Comparison of ENCODE assay signal across 20 mouse cellular contexts in the genomic region with DNA sequence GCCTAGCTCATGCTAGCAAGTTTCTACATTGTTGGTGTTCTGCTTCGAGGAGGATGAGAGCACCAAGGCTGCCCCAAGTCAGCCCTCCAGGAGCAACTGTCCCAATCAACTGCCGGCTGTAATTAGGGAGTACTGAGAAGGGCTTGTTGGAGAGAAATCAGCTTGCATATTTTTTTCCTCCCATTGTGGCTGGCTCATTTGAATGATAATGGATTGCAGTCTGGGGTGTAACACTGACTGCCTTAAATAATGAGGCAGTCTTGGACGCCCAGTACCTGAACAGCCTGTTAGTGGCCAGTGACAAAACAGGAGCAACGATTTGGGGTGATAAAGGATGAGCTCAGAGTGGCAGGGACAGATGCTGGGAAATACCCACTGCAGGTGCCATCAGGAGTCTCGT.
DNase-seq lines count a peak whose midpoint lies in the region; ATAC-seq and TF ChIP-seq lines count a peak whose summit lies in the region.
"Had no signal": no experiment of that assay in that cellular context is flagged by ENCODE, and none has a peak within 500 bp of the region (broad histone marks: within the 10 kb centered on the region; RNA-seq: fewer than 3 reads in every experiment).

No protein-coding gene starts in this region.

- H3K27ac ChIP-seq in hindbrain, embryonic 11.5 days (ENCODE audit: low read depth, low read length), result no peak overlapping the region
- no peak overlapping the region for H3K27ac ChIP-seq in hindbrain, postnatal 0 days
- H3K27ac ChIP-seq in forebrain, embryonic 11.5 days (ENCODE audit: low read depth, low read length), result peak overlapping the region; percentile 2; the same call in 1 of the 2 replicates
- H3K27ac ChIP-seq in hindbrain, embryonic 13.5 days, result 0 out of 2 replicates have a peak overlapping the region, but pooled peaks have one; percentile 44
- H3K27ac ChIP-seq: embryonic facial prominence, embryonic 15.5 days; gastrocnemius, adult 2 months; heart, embryonic 15.5 days; liver, embryonic 15.5 days had no signal

- intact Hi-C loops in gastrocnemius, postnatal 36 days (cut with DNase I), result no loop called here

- H3K4me2 ChIP-seq in hindbrain, embryonic 11.5 days (replicated peaks; ENCODE audit: low read depth, low read length), result no peak overlapping the region
- no peak overlapping the region for H3K4me2 ChIP-seq in hindbrain, postnatal 0 days (ENCODE audit: low read depth, low read length)
- no peak overlapping the region for H3K4me2 ChIP-seq in forebrain, embryonic 11.5 days (ENCODE audit: low read depth, low read length, severe bottlenecking)
- H3K4me2 ChIP-seq in hindbrain, embryonic 13.5 days, result no peak overlapping the region
- H3K4me2 ChIP-seq: embryonic facial prominence, embryonic 15.5 days; heart, embryonic 15.5 days; liver, embryonic 15.5 days had no signal

- WGBS in hindbrain, embryonic 11.5 days, result 22% methylated on average over 5 of the region's 5 CpGs
- whole genome bisulfite sequencing in hindbrain, postnatal 0 days, result 16% methylated on average over 5 of the region's 5 CpGs
- WGBS in forebrain, embryonic 11.5 days, result 3% methylated on average over 5 of the region's 5 CpGs
- WGBS in hindbrain, embryonic 13.5 days, result 9% methylated on average over 5 of the region's 5 CpGs

- DNase-seq in hindbrain, embryonic 11.5 days (ENCODE audit: low spot score), result no peak
- DNase-seq in hindbrain, postnatal 0 days (ENCODE audit: low spot score), result no peak
- no peak for DNase-seq in forebrain, embryonic 11.5 days (ENCODE audit: low spot score)
- DNase-seq in retina, postnatal 1 day, result peak; percentile 76
- no peak for DNase-seq in gastrocnemius, postnatal 36 days
- no peak for DNase-seq in T-cell, adult 2 months (ENCODE audit: low spot score)
- DNase-seq: adrenal gland, postnatal 36 days; cerebellum, adult 9-11 months; gastrocnemius, adult 2 months; heart, adult 18-20 months; kidney, postnatal 25 days; right cerebral cortex, adult 18-20 months; thymus, adult 18-20 months had no signal

- no peak overlapping the region for H3K4me3 ChIP-seq in hindbrain, embryonic 11.5 days (ENCODE audit: low read depth, low read length)
- no peak overlapping the region for H3K4me3 ChIP-seq in hindbrain, postnatal 0 days (ENCODE audit: low read length)
- no peak overlapping the region for H3K4me3 ChIP-seq in forebrain, embryonic 11.5 days (ENCODE audit: low read depth, low read length)
- no peak overlapping the region for H3K4me3 ChIP-seq in hindbrain, embryonic 13.5 days
- H3K4me3 ChIP-seq: embryonic facial prominence, embryonic 15.5 days; gastrocnemius, adult 2 months; heart, embryonic 15.5 days; liver, embryonic 15.5 days; myocyte had no signal

- H3K4me1 ChIP-seq in hindbrain, embryonic 11.5 days (replicated peaks; ENCODE audit: control insufficient read depth, insufficient read depth, low read length), result peaks cover 4% of the 10 kb centered on the region
- H3K4me1 ChIP-seq in hindbrain, postnatal 0 days (ENCODE audit: insufficient read depth, low read length), result peaks cover 4% of the 10 kb centered on the region; the same call in 1 of the 2 replicates
- H3K4me1 ChIP-seq in forebrain, embryonic 11.5 days (replicated peaks; ENCODE audit: control insufficient read depth, insufficient read depth, low read length), result peaks cover 11% of the 10 kb centered on the region; the same call in 1 of the 2 replicates
- peaks cover 29% of the 10 kb centered on the region for H3K4me1 ChIP-seq in hindbrain, embryonic 13.5 days (replicated peaks)
- H3K4me1 ChIP-seq: heart, embryonic 15.5 days; liver, embryonic 15.5 days had no signal

- H3K27me3 ChIP-seq in hindbrain, embryonic 11.5 days (ENCODE audit: control insufficient read depth, insufficient read depth, low read length), result no peaks in the 10 kb centered on the region
- H3K27me3 ChIP-seq in hindbrain, postnatal 0 days (ENCODE audit: insufficient read depth, low read length), result no peaks in the 10 kb centered on the region
- no peaks in the 10 kb centered on the region for H3K27me3 ChIP-seq in forebrain, embryonic 11.5 days (ENCODE audit: control insufficient read depth, insufficient read depth, low read length)
- no peaks in the 10 kb centered on the region for H3K27me3 ChIP-seq in hindbrain, embryonic 13.5 days
- H3K27me3 ChIP-seq: liver, embryonic 15.5 days had no signal

- H3K9ac ChIP-seq in hindbrain, embryonic 11.5 days (ENCODE audit: low read depth, low read length), result no peak overlapping the region
- no peak overlapping the region for H3K9ac ChIP-seq in hindbrain, postnatal 0 days (replicated peaks; ENCODE audit: low read length)
- no peak overlapping the region for H3K9ac ChIP-seq in forebrain, embryonic 11.5 days (ENCODE audit: low read length)
- peak overlapping the region; percentile 51 for H3K9ac ChIP-seq in hindbrain, embryonic 13.5 days
- H3K9ac ChIP-seq: embryonic facial prominence, embryonic 15.5 days; heart, embryonic 15.5 days; liver, embryonic 15.5 days had no signal

- H3K36me3 ChIP-seq in hindbrain, embryonic 11.5 days (ENCODE audit: control insufficient read depth, insufficient read depth, low read length), result no peaks in the 10 kb centered on the region
- no peaks in the 10 kb centered on the region for H3K36me3 ChIP-seq in hindbrain, postnatal 0 days (ENCODE audit: insufficient read depth, low read length)
- no peaks in the 10 kb centered on the region for H3K36me3 ChIP-seq in forebrain, embryonic 11.5 days (ENCODE audit: control insufficient read depth, insufficient read depth, low read length)
- no peaks in the 10 kb centered on the region for H3K36me3 ChIP-seq in hindbrain, embryonic 13.5 days
- H3K36me3 ChIP-seq: embryonic facial prominence, embryonic 15.5 days; heart, embryonic 15.5 days; liver, embryonic 15.5 days had no signal

- H3K9me3 ChIP-seq in hindbrain, embryonic 11.5 days (ENCODE audit: control insufficient read depth, low read length), result no peaks in the 10 kb centered on the region
- no peaks in the 10 kb centered on the region for H3K9me3 ChIP-seq in hindbrain, postnatal 0 days (ENCODE audit: low read length)
- H3K9me3 ChIP-seq in forebrain, embryonic 11.5 days (ENCODE audit: control insufficient read depth, low read length), result no peaks in the 10 kb centered on the region
- H3K9me3 ChIP-seq in hindbrain, embryonic 13.5 days, result no peaks in the 10 kb centered on the region
- H3K9me3 ChIP-seq: embryonic facial prominence, embryonic 15.5 days; heart, embryonic 15.5 days; liver, embryonic 15.5 days had no signal

- TF ChIP-seq CTCF in hindbrain, postnatal 0 days (IDR thresholded peaks at IDR 0.05; ENCODE audit: low read depth), result no peak

- peak; percentile 40 for ATAC-seq in hindbrain, embryonic 11.5 days (ENCODE audit: low FRiP score)
- no peak for ATAC-seq in hindbrain, postnatal 0 days
- ATAC-seq in forebrain, embryonic 11.5 days (replicated peaks; ENCODE audit: low FRiP score), result peak; percentile 79
- no peak; the same call in 1 of the 2 replicates for ATAC-seq in hindbrain, embryonic 13.5 days (ENCODE audit: low FRiP score)
- ATAC-seq in megakaryocyte, adult 5-6 weeks (ENCODE audit: poor library complexity, severe bottlenecking), result no peak
- ATAC-seq: lung, postnatal 0 days had no signal

Comparison
In these comparisons a context has a peak if more than half of its experiments do, and no peak if none do; other contexts are left out.
1. ATAC-seq: peak in hindbrain, embryonic 11.5 days (single experiment) and forebrain, embryonic 11.5 days (single experiment); none in hindbrain, postnatal 0 days (single experiment), hindbrain, embryonic 13.5 days (single experiment) and megakaryocyte, adult 5-6 weeks (single experiment).
2. H3K27ac ChIP-seq: peak in forebrain, embryonic 11.5 days (single experiment) and hindbrain, embryonic 13.5 days (single experiment); none in hindbrain, embryonic 11.5 days (single experiment) and hindbrain, postnatal 0 days (single experiment).